Mouse (Mus musculus) monocyte, adult 5-6 weeks (primary cell): Measurements from ENCODE around the gene Cav2. TPM values are rescaled to one million over a fixed set of nuclear protein-coding genes. Genes with fewer than 3 reads are reported as not detected.

Source experiments
- ATAC-seq: fragments of 153-309, 156-312 bp; replicated peaks from 2 replicates; pipeline ENCODE4 v1.8.0; 2017; ENCODE audit warnings: mild to moderate bottlenecking; ENCODE audit not compliant: low TSS enrichment, insufficient number of reproducible peaks, severe bottlenecking, poor library complexity, low FRiP score
- total RNA-seq: library from RNA; stranded (forward); fragments of 200-1000, 200-491, 200-594 nt; gene quantifications from 3 replicates; pipeline ENCODE4 v1.2.3, GENCODE M21; 2017

Gene Cav2
- total RNA-seq, 1 experiment from 2014 or later, result 3.1 TPM

- ATAC-seq, result peak; percentile 53; the same call in 1 of the 2 replicates
These were observed 26.6 kb downstream of the Cav2 start for GRCm38 (mm10) chr6:17307461-17308115.

DNA sequence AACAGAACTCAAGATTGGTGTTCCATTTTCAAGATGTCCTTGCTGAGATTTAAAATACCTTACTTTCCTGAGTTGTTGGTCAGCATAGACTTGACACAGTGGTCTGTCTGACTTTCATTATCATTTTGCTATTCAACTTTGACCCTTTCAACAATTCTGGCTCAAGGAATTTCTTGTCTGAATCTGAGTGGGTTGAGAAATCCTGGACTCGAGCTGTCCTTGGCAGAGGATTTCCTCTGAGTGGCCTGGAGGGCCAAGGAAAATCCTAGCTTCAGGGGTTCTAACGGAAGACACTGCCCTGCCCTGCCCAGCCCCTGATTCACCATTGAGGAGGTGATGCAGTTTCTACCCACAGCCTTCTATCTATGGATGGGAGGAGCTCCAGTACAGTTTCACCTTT is 27.7 kb downstream of the Cav2 start:
- no peak for ATAC-seq

- ATAC-seq, result no peak
These were observed 28.3 kb downstream of the Cav2 start for GRCm38 (mm10) chr6:17309260-17309659.

DNA sequence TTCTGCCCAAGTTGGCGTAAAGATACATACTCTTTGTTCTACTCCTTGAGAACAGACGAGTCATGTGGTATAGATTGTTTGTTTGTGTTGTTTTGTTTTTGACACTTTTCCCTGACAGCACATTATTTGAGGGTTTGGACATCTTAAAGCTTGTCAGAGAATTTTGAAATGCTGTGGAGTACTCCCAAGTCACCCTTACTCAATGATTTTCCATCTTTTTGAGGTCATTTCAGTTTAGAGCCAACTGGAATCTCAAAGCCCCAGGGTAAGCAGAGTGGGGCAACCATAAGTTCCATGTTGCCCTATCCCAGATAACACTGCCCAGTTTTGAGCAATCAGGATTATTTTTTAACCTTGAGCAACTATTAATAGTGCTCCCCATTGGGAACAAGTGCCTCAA is 33.3 kb downstream of the Cav2 start:
- no peak for ATAC-seq

GRCm38 (mm10) chr6:17314659-17315616 is 34.0 kb downstream of the Cav2 start:
- no peak for ATAC-seq

GRCm38 (mm10) chr6:17316294-17317166 is 35.5 kb downstream of the Cav2 start:
- ATAC-seq, result no peak

GRCm38 (mm10) chr6:17317167-17317524 is 36.2 kb downstream of the Cav2 start:
- no peak for ATAC-seq

- ATAC-seq, result no peak
These were observed 37.0 kb downstream of the Cav2 start for GRCm38 (mm10) chr6:17317944-17318343.

GRCm38 (mm10) chr6:17321976-17322375 is 41.0 kb downstream of the Cav2 start:
- ATAC-seq, result no peak

GRCm38 (mm10) chr6:17327216-17327615 is 46.2 kb downstream of the Cav2 start:
- ATAC-seq, result no peak

GRCm38 (mm10) chr6:17329801-17330200 is 48.8 kb downstream of the Cav2 start:
- no peak for ATAC-seq

DNA sequence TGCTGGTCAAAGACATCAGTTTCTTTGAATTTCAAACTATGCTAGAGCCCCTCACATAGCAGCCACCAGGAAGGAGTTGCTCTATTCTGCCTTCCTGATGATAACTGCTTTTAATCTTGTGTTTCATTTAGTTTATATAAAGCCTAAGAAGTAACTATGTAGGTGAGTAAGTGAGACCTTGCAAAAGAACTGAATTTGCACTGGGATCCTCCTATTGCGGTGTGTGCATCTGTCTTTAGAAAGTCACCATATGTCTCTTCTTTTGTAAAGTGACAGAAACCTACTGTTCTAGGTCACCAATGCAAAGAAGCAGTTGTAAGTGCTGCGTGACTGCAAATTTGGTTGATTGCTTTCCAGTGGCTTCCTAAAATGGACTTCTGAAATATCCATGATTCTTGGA is 56.7 kb downstream of the Cav2 start:
- no peak for ATAC-seq

Other genes with a start within 250 kb of the Cav2 start
- gene Tes, start 216.0 kb upstream of the Cav2 start, total RNA-seq, result 90.4 to 132 TPM (median 91.2 TPM) in 3 replicates
- not detected in 3 replicates for gene Cav1, start 25.1 kb downstream of the Cav2 start, total RNA-seq
- 1.0 to 1.6 TPM (median 1.2 TPM) in 3 replicates for gene Met, start 182.6 kb downstream of the Cav2 start, total RNA-seq